Mouse (Mus musculus): ENCODE results near the gene Vsig4.

GRCm38 (mm10) chrX:96256509-96256908 lies 36.7 kb downstream of the Vsig4 start:
- TF ChIP-seq CTCF (IDR thresholded peaks at IDR 0.05; ENCODE audit: low read depth) (no peak), EP300 (IDR thresholded peaks at IDR 0.05; ENCODE audit: low read depth) (no peak)
